Comparison of ENCODE assay signal across 8 mouse cellular contexts in genomic region chr7:28374647-28375046, GRCm38 (mm10). TPM values are rescaled to one million over a fixed set of nuclear protein-coding genes. Genes with fewer than 3 reads are reported as not detected.
DNase-seq lines count a peak whose midpoint lies in the region; ATAC-seq and TF ChIP-seq lines count a peak whose summit lies in the region.

No protein-coding gene starts in this region.

- no peak for TF ChIP-seq EP300 in lung, postnatal 0 days (IDR thresholded peaks at IDR 0.05)

- no peaks in the 10 kb centered on the region for H3K36me3 ChIP-seq in forebrain, embryonic 11.5 days (ENCODE audit: control insufficient read depth, insufficient read depth, low read length)
- H3K36me3 ChIP-seq in forebrain, embryonic 14.5 days (ENCODE audit: control insufficient read depth, insufficient read depth, low read length) = peaks cover 4% of the 10 kb centered on the region; the same call in 1 of the 2 replicates
- peaks cover 7% of the 10 kb centered on the region; the same call in 1 of the 2 replicates for H3K36me3 ChIP-seq in lung, postnatal 0 days (ENCODE audit: insufficient read depth, low read length)
- no peaks in the 10 kb centered on the region for H3K36me3 ChIP-seq in intestine, embryonic 15.5 days
- no peaks in the 10 kb centered on the region for H3K36me3 ChIP-seq in neural tube, embryonic 15.5 days

- peak overlapping the region; percentile 88; the same call in 1 of the 2 replicates for H3K27ac ChIP-seq in forebrain, embryonic 11.5 days (ENCODE audit: low read depth, low read length)
- H3K27ac ChIP-seq in forebrain, embryonic 14.5 days (ENCODE audit: low read depth, low read length) = no peak overlapping the region
- peak overlapping the region; percentile 99 for H3K27ac ChIP-seq in lung, postnatal 0 days (ENCODE audit: low read length)
- peak overlapping the region; percentile 98 for H3K27ac ChIP-seq in intestine, embryonic 15.5 days
- H3K27ac ChIP-seq in neural tube, embryonic 15.5 days (replicated peaks) = peak overlapping the region; percentile 86

- TF ChIP-seq CTCF in lung, postnatal 0 days (IDR thresholded peaks at IDR 0.05) = no peak

- H3K9me3 ChIP-seq in forebrain, embryonic 11.5 days (ENCODE audit: control insufficient read depth, low read length) = no peaks in the 10 kb centered on the region
- H3K9me3 ChIP-seq in forebrain, embryonic 14.5 days (replicated peaks; ENCODE audit: control insufficient read depth, low read length) = no peaks in the 10 kb centered on the region
- no peaks in the 10 kb centered on the region for H3K9me3 ChIP-seq in lung, postnatal 0 days (ENCODE audit: low read length)
- no peaks in the 10 kb centered on the region for H3K9me3 ChIP-seq in intestine, embryonic 15.5 days
- H3K9me3 ChIP-seq in neural tube, embryonic 15.5 days (replicated peaks) = no peaks in the 10 kb centered on the region

- no peak overlapping the region for H3K4me2 ChIP-seq in forebrain, embryonic 11.5 days (ENCODE audit: low read depth, low read length, severe bottlenecking)
- no peak overlapping the region; the same call in 1 of the 2 replicates for H3K4me2 ChIP-seq in forebrain, embryonic 14.5 days (ENCODE audit: low read length)
- peak overlapping the region; percentile 94 for H3K4me2 ChIP-seq in lung, postnatal 0 days (replicated peaks; ENCODE audit: low read depth, low read length)
- peak overlapping the region; percentile 87 for H3K4me2 ChIP-seq in intestine, embryonic 15.5 days (replicated peaks)
- peak overlapping the region; percentile 79; the same call in 1 of the 2 replicates for H3K4me2 ChIP-seq in neural tube, embryonic 15.5 days

- no peak for DNase-seq in forebrain, embryonic 11.5 days (ENCODE audit: low spot score)
- DNase-seq in forebrain, embryonic 14.5 days (ENCODE audit: low spot score) = no peak
- DNase-seq in lung, postnatal 0 days (ENCODE audit: low spot score) = no peak
- DNase-seq in lung, postnatal 25 days (ENCODE audit: low spot score) = no peak
- DNase-seq in urinary bladder, postnatal 36 days (ENCODE audit: low spot score in 2 of 2) = no peak
- no peak for DNase-seq in layer of hippocampus, adult 8-10 months (ENCODE audit: low spot score in 2 of 2)

- no peak overlapping the region for H3K9ac ChIP-seq in forebrain, embryonic 11.5 days (ENCODE audit: low read length)
- H3K9ac ChIP-seq in forebrain, embryonic 14.5 days (ENCODE audit: low read length) = no peak overlapping the region
- no peak overlapping the region for H3K9ac ChIP-seq in lung, postnatal 0 days (replicated peaks; ENCODE audit: low read depth)
- no peak overlapping the region for H3K9ac ChIP-seq in intestine, embryonic 15.5 days
- no peak overlapping the region for H3K9ac ChIP-seq in neural tube, embryonic 15.5 days (replicated peaks)

- H3K4me1 ChIP-seq in forebrain, embryonic 11.5 days (replicated peaks; ENCODE audit: control insufficient read depth, insufficient read depth, low read length) = peaks cover 32% of the 10 kb centered on the region
- peaks cover 31% of the 10 kb centered on the region for H3K4me1 ChIP-seq in forebrain, embryonic 14.5 days (ENCODE audit: control insufficient read depth, insufficient read depth, low read length)
- H3K4me1 ChIP-seq in lung, postnatal 0 days (ENCODE audit: insufficient read depth, low read depth, low read length) = peaks cover 20% of the 10 kb centered on the region; the same call in 1 of the 2 replicates
- peaks cover 45% of the 10 kb centered on the region for H3K4me1 ChIP-seq in intestine, embryonic 15.5 days (replicated peaks)
- H3K4me1 ChIP-seq in neural tube, embryonic 15.5 days = peaks cover 69% of the 10 kb centered on the region

- WGBS in forebrain, embryonic 11.5 days = 87% methylated on average over 10 of the region's 10 CpGs
- 82% methylated on average over 10 of the region's 10 CpGs for WGBS in forebrain, embryonic 14.5 days
- WGBS in lung, postnatal 0 days = 60% methylated on average over 9 of the region's 10 CpGs
- 65% methylated on average over 10 of the region's 10 CpGs for WGBS in intestine, embryonic 15.5 days
- 81% methylated on average over 10 of the region's 10 CpGs for WGBS in neural tube, embryonic 15.5 days

- no peak for ATAC-seq in forebrain, embryonic 11.5 days (replicated peaks; ENCODE audit: low FRiP score)
- no peak for ATAC-seq in forebrain, embryonic 14.5 days
- ATAC-seq in lung, postnatal 0 days = no peak
- no peak for ATAC-seq in intestine, embryonic 15.5 days
- ATAC-seq in neural tube, embryonic 15.5 days (ENCODE audit: low FRiP score) = no peak

- no peak overlapping the region for H3K4me3 ChIP-seq in forebrain, embryonic 11.5 days (ENCODE audit: low read depth, low read length)
- H3K4me3 ChIP-seq in forebrain, embryonic 14.5 days (ENCODE audit: low read depth, low read length) = no peak overlapping the region
- no peak overlapping the region; the same call in 1 of the 2 replicates for H3K4me3 ChIP-seq in lung, postnatal 0 days (ENCODE audit: low read depth, low read length)
- no peak overlapping the region for H3K4me3 ChIP-seq in intestine, embryonic 15.5 days (replicated peaks)
- H3K4me3 ChIP-seq in neural tube, embryonic 15.5 days (replicated peaks) = no peak overlapping the region

- 0 out of 2 replicates have a peak, but pooled peaks cover 2% of the 10 kb centered on the region for H3K27me3 ChIP-seq in forebrain, embryonic 11.5 days (ENCODE audit: control insufficient read depth, insufficient read depth, low read length)
- H3K27me3 ChIP-seq in forebrain, embryonic 14.5 days (replicated peaks; ENCODE audit: control insufficient read depth, insufficient read depth, low read length) = no peaks in the 10 kb centered on the region
- H3K27me3 ChIP-seq in lung, postnatal 0 days (replicated peaks; ENCODE audit: insufficient read depth, low read length) = no peaks in the 10 kb centered on the region
- no peaks in the 10 kb centered on the region for H3K27me3 ChIP-seq in intestine, embryonic 15.5 days (replicated peaks)
- no peaks in the 10 kb centered on the region for H3K27me3 ChIP-seq in neural tube, embryonic 15.5 days (replicated peaks)

RNA-seq across cellular contexts. Expression of gene Plekhg2, which starts 2.2 kb away (rescaled TPM):
- polyA plus RNA-seq in forebrain, embryonic 11.5 days (2014; fragmentation: Nextera tagmentation; extraction: Ambion mirVana) = 81.2 and 81.3 TPM in 2 replicates
- 17.7 and 27.5 TPM in 2 replicates for polyA plus RNA-seq in forebrain, embryonic 14.5 days (2014; fragmentation: Nextera tagmentation; extraction: Ambion mirVana)
- 22.4 and 26.7 TPM in 2 replicates for polyA plus RNA-seq in lung, postnatal 0 days (2015; fragmentation: Nextera tagmentation; extraction: Ambion mirVana)
- polyA plus RNA-seq in intestine, embryonic 15.5 days (2015; fragmentation: Nextera tagmentation; extraction: Ambion mirVana) = 40.2 and 41.7 TPM in 2 replicates
- 21.4 and 26.5 TPM in 2 replicates for polyA plus RNA-seq in neural tube, embryonic 15.5 days (2015; fragmentation: Nextera tagmentation; extraction: Ambion mirVana)
- 1 to 10 TPM; 5.8 to 7.8 (median 6.5) TPM for total RNA-seq in layer of hippocampus, adult 8-10 months (2022)

RNA-seq across cellular contexts. Expression of gene Zfp36, which starts 5.4 kb away (rescaled TPM):
- 4.5 and 5.2 TPM in 2 replicates for polyA plus RNA-seq in forebrain, embryonic 11.5 days (2014; fragmentation: Nextera tagmentation; extraction: Ambion mirVana)
- 3.3 and 5.6 TPM in 2 replicates for polyA plus RNA-seq in forebrain, embryonic 14.5 days (2014; fragmentation: Nextera tagmentation; extraction: Ambion mirVana)
- polyA plus RNA-seq in lung, postnatal 0 days (2015; fragmentation: Nextera tagmentation; extraction: Ambion mirVana) = 48.3 and 55.7 TPM in 2 replicates
- polyA plus RNA-seq in intestine, embryonic 15.5 days (2015; fragmentation: Nextera tagmentation; extraction: Ambion mirVana) = 27.2 and 28.1 TPM in 2 replicates
- 4.2 and 7.5 TPM in 2 replicates for polyA plus RNA-seq in neural tube, embryonic 15.5 days (2015; fragmentation: Nextera tagmentation; extraction: Ambion mirVana)
- 1 to 10 TPM; 1.8 to 7.9 (median 5.0) TPM for total RNA-seq in layer of hippocampus, adult 8-10 months (2022)

RNA-seq across cellular contexts. Expression of gene Med29, which starts 17.9 kb away (rescaled TPM):
- 40.1 and 46.1 TPM in 2 replicates for polyA plus RNA-seq in forebrain, embryonic 11.5 days (2014; fragmentation: Nextera tagmentation; extraction: Ambion mirVana)
- 42.3 and 52.9 TPM in 2 replicates for polyA plus RNA-seq in forebrain, embryonic 14.5 days (2014; fragmentation: Nextera tagmentation; extraction: Ambion mirVana)
- polyA plus RNA-seq in lung, postnatal 0 days (2015; fragmentation: Nextera tagmentation; extraction: Ambion mirVana) = 29.9 and 30.2 TPM in 2 replicates
- polyA plus RNA-seq in intestine, embryonic 15.5 days (2015; fragmentation: Nextera tagmentation; extraction: Ambion mirVana) = 48.3 and 50.0 TPM in 2 replicates
- polyA plus RNA-seq in neural tube, embryonic 15.5 days (2015; fragmentation: Nextera tagmentation; extraction: Ambion mirVana) = 48.4 and 50.0 TPM in 2 replicates
- total RNA-seq in layer of hippocampus, adult 8-10 months (2022) = 10 to 100 TPM; 16.0 to 20.2 (median 17.1) TPM

RNA-seq across cellular contexts. Expression of gene Paf1, which starts 18.1 kb away (rescaled TPM):
- 82.0 and 82.9 TPM in 2 replicates for polyA plus RNA-seq in forebrain, embryonic 11.5 days (2014; fragmentation: Nextera tagmentation; extraction: Ambion mirVana)
- 59.3 and 73.1 TPM in 2 replicates for polyA plus RNA-seq in forebrain, embryonic 14.5 days (2014; fragmentation: Nextera tagmentation; extraction: Ambion mirVana)
- 49.1 and 55.0 TPM in 2 replicates for polyA plus RNA-seq in lung, postnatal 0 days (2015; fragmentation: Nextera tagmentation; extraction: Ambion mirVana)
- 70.8 and 78.9 TPM in 2 replicates for polyA plus RNA-seq in intestine, embryonic 15.5 days (2015; fragmentation: Nextera tagmentation; extraction: Ambion mirVana)
- polyA plus RNA-seq in neural tube, embryonic 15.5 days (2015; fragmentation: Nextera tagmentation; extraction: Ambion mirVana) = 89.3 and 96.0 TPM in 2 replicates
- total RNA-seq in layer of hippocampus, adult 8-10 months (2022) = 10 to 100 TPM; 72.9 to 77.5 (median 75.4) TPM

RNA-seq across cellular contexts. Expression of gene Rps16, which starts 24.2 kb away (rescaled TPM):
- 727 and 782 TPM in 2 replicates for polyA plus RNA-seq in forebrain, embryonic 11.5 days (2014; fragmentation: Nextera tagmentation; extraction: Ambion mirVana)
- 539 and 750 TPM in 2 replicates for polyA plus RNA-seq in forebrain, embryonic 14.5 days (2014; fragmentation: Nextera tagmentation; extraction: Ambion mirVana)
- 623 and 695 TPM in 2 replicates for polyA plus RNA-seq in lung, postnatal 0 days (2015; fragmentation: Nextera tagmentation; extraction: Ambion mirVana)
- polyA plus RNA-seq in intestine, embryonic 15.5 days (2015; fragmentation: Nextera tagmentation; extraction: Ambion mirVana) = 1,085 and 1,147 TPM in 2 replicates
- polyA plus RNA-seq in neural tube, embryonic 15.5 days (2015; fragmentation: Nextera tagmentation; extraction: Ambion mirVana) = 467 and 619 TPM in 2 replicates
- total RNA-seq in layer of hippocampus, adult 8-10 months (2022) = 100 to 1,000 TPM; 531 to 646 (median 582) TPM

Comparison
In these comparisons a context has a peak if more than half of its experiments do, and no peak if none do; other contexts are left out.
1. H3K4me2 ChIP-seq: peak in lung, postnatal 0 days (single experiment), intestine, embryonic 15.5 days (single experiment) and neural tube, embryonic 15.5 days (single experiment); none in forebrain, embryonic 11.5 days (single experiment) and forebrain, embryonic 14.5 days (single experiment).